Mouse (Mus musculus) kidney, postnatal 0 days (tissue): ENCODE measurements at regions not wholly inside any gene's neighbourhood (a gene's known extent, or its start where the extent isn't known, plus 50 kb on each side); places are given as distances from the start of the nearest gene placed in this dataset.

Experiments
- ATAC-seq: fragments of 200-750 bp; cut with Nextera tagmentation; replicated peaks from 2 replicates; pipeline ENCODE4 v1.8.0; 2017; ENCODE audit warnings: low read depth, moderate number of reproducible peaks, moderate TSS enrichment, moderate library complexity; ENCODE audit not compliant: low FRiP score
- DNase-seq: peaks from one replicate; pipeline ENCODE4 v3.0.0-alpha.2; 2016; ENCODE audit warnings: low spot score
- H3K27ac ChIP-seq: fragments of 300-500 bp; sonication (generic); 2 replicates; pipeline ENCODE4 v1.5.1; 2014; ENCODE audit warnings: mild to moderate bottlenecking
- H3K27me3 ChIP-seq: fragments of 300-500 bp; sonication (generic); 2 replicates; pipeline ENCODE4 v1.6.1; 2014; ENCODE audit warnings: low read length, mixed read lengths; ENCODE audit not compliant: insufficient read depth
- H3K36me3 ChIP-seq: fragments of 300-500 bp; sonication (generic); 2 replicates; pipeline ENCODE4 v1.6.1; 2014; ENCODE audit warnings: low read length, mixed read lengths; ENCODE audit not compliant: insufficient read depth
- H3K4me1 ChIP-seq: fragments of 300-500 bp; sonication (generic); replicated peaks from 2 replicates; pipeline ENCODE4 v1.6.1; 2014; ENCODE audit warnings: antibody characterized with exemption, low read length, mixed read lengths; ENCODE audit not compliant: insufficient read depth
- H3K4me2 ChIP-seq: fragments of 300-500 bp; sonication (generic); 2 replicates; pipeline ENCODE4 v1.6.1; 2014; ENCODE audit warnings: mild to moderate bottlenecking, low read length, moderate library complexity, mixed read lengths
- H3K4me3 ChIP-seq: fragments of 300-500 bp; sonication (generic); replicated peaks from 2 replicates; pipeline ENCODE4 v1.5.1; 2014; ENCODE audit warnings: low read depth, low read length
- H3K9ac ChIP-seq: fragments of 300-500 bp; sonication (generic); 2 replicates; pipeline ENCODE4 v1.6.1; 2014; ENCODE audit warnings: low read depth, low read length
- H3K9me3 ChIP-seq: fragments of 300-500 bp; sonication (generic); replicated peaks from 2 replicates; pipeline ENCODE4 v1.6.1; 2016; ENCODE audit warnings: low read length, inconsistent platforms, mixed read lengths
- CTCF ChIP-seq: IDR thresholded peaks from 2 replicates; pipeline ENCODE4 v1.5.1; 2016; ENCODE audit warnings: antibody characterized with exemption, low read depth, mild to moderate bottlenecking, moderate library complexity
- WGBS: fragments of 180-500 bp; shearing (Covaris S2); extraction: QIAGEN DNeasy Blood & Tissue Kit; methylation state at CpG from one replicate; pipeline ENCODE4 v1.1.7; 2014; 5-methylcytosine and 5-hydroxymethylcytosine counted together

GRCm38 (mm10) chr4:27130108-27130507 lies 783.4 kb upstream of the Manea start:
- DNase-seq = no peak
- Histone ChIP-seq H3K9me3 (no peaks in the 10 kb centered on the region), H3K27ac (no peak overlapping the region), H3K36me3 (no peaks in the 10 kb centered on the region), H3K9ac (no peak overlapping the region), H3K4me2 (no peak overlapping the region), H3K27me3 (no peaks in the 10 kb centered on the region), H3K4me3 (no peak overlapping the region), H3K4me1 (no peaks in the 10 kb centered on the region)
- WGBS = 57% methylated on average over 1 of the region's 1 CpGs
- no peak for ATAC-seq
- TF ChIP-seq CTCF = no peak

GRCm38 (mm10) chr4:27117978-27118377 lies 771.3 kb upstream of the Manea start:
- no peaks in the 10 kb centered on the region for H3K36me3 ChIP-seq
- H3K9ac ChIP-seq = no peak overlapping the region
- DNase-seq (peak; percentile 25), ATAC-seq (no peak)
- no peaks in the 10 kb centered on the region for H3K9me3 ChIP-seq
- WGBS = 46% methylated on average over 2 of the region's 2 CpGs
- no peaks in the 10 kb centered on the region for H3K27me3 ChIP-seq
- no peak for TF ChIP-seq CTCF
- H3K4me3 ChIP-seq = no peak overlapping the region
- no peak overlapping the region for H3K27ac ChIP-seq
- no peak overlapping the region for H3K4me2 ChIP-seq
- H3K4me1 ChIP-seq = no peaks in the 10 kb centered on the region

GRCm38 (mm10) chr4:27117075-27117827 lies 770.6 kb upstream of the Manea start:
- Histone ChIP-seq H3K4me3 (no peak overlapping the region), H3K4me1 (no peaks in the 10 kb centered on the region), H3K27ac (no peak overlapping the region), H3K27me3 (no peaks in the 10 kb centered on the region), H3K9me3 (no peaks in the 10 kb centered on the region), H3K9ac (no peak overlapping the region), H3K4me2 (no peak overlapping the region), H3K36me3 (no peaks in the 10 kb centered on the region)
- DNase-seq = no peak
- ATAC-seq = no peak
- no peak for TF ChIP-seq CTCF
- WGBS = 73% methylated on average over 2 of the region's 2 CpGs

GRCm38 (mm10) chr4:27105436-27105835 lies 758.7 kb upstream of the Manea start:
- no peak overlapping the region for H3K9ac ChIP-seq
- no peaks in the 10 kb centered on the region for H3K36me3 ChIP-seq
- H3K27me3 ChIP-seq = no peaks in the 10 kb centered on the region
- H3K9me3 ChIP-seq = no peaks in the 10 kb centered on the region
- no peak for ATAC-seq
- H3K4me1 ChIP-seq = no peaks in the 10 kb centered on the region
- no peak for TF ChIP-seq CTCF
- H3K27ac ChIP-seq = no peak overlapping the region
- 80% methylated on average over 2 of the region's 2 CpGs for WGBS
- no peak overlapping the region for H3K4me2 ChIP-seq
- no peak for DNase-seq
- H3K4me3 ChIP-seq = no peak overlapping the region

GRCm38 (mm10) chr4:27096245-27096644 lies 749.6 kb upstream of the Manea start:
- ATAC-seq (no peak), DNase-seq (no peak)
- H3K27ac ChIP-seq = no peak overlapping the region
- H3K36me3 ChIP-seq = no peaks in the 10 kb centered on the region
- no peak overlapping the region for H3K4me2 ChIP-seq
- H3K4me1 ChIP-seq = no peaks in the 10 kb centered on the region
- H3K27me3 ChIP-seq = no peaks in the 10 kb centered on the region
- no peak overlapping the region for H3K9ac ChIP-seq
- H3K9me3 ChIP-seq = no peaks in the 10 kb centered on the region
- TF ChIP-seq CTCF = no peak
- WGBS = 68% methylated on average over 3 of the region's 3 CpGs
- H3K4me3 ChIP-seq = no peak overlapping the region

- 92% methylated on average over 4 of the region's 4 CpGs for WGBS
- Histone ChIP-seq H3K27ac (no peak overlapping the region), H3K27me3 (no peaks in the 10 kb centered on the region), H3K9ac (no peak overlapping the region), H3K4me1 (no peaks in the 10 kb centered on the region), H3K9me3 (no peaks in the 10 kb centered on the region), H3K4me3 (no peak overlapping the region), H3K36me3 (no peaks in the 10 kb centered on the region), H3K4me2 (no peak overlapping the region)
- ATAC-seq = no peak
- DNase-seq = no peak
- no peak for TF ChIP-seq CTCF
These were observed 703.3 kb upstream of the Manea start for GRCm38 (mm10) chr4:27049971-27050370.

GRCm38 (mm10) chr4:27049226-27049625 lies 702.5 kb upstream of the Manea start:
- H3K4me3 ChIP-seq = no peak overlapping the region
- ATAC-seq = no peak
- TF ChIP-seq CTCF = no peak
- no peak for DNase-seq
- no peak overlapping the region for H3K4me2 ChIP-seq
- H3K4me1 ChIP-seq = no peaks in the 10 kb centered on the region
- no peaks in the 10 kb centered on the region for H3K36me3 ChIP-seq
- H3K27ac ChIP-seq = no peak overlapping the region
- H3K27me3 ChIP-seq = no peaks in the 10 kb centered on the region
- 38% methylated on average over 2 of the region's 2 CpGs for WGBS
- H3K9me3 ChIP-seq = no peaks in the 10 kb centered on the region
- no peak overlapping the region for H3K9ac ChIP-seq
